Mouse (Mus musculus) CH12.LX (cell line): Measurements from ENCODE around the gene Ttc7.

Experiments
- GABPA ChIP-seq: IDR thresholded peaks from 2 replicates; pipeline ENCODE4 v1.6.1; 2012; ENCODE audit warnings: low read depth, low read length, improper control_type of control experiment, inconsistent platforms; ENCODE audit not compliant: insufficient replicate concordance
- MXI1 ChIP-seq: IDR thresholded peaks from 2 replicates; pipeline ENCODE4 v1.6.1; 2011; ENCODE audit warnings: mild to moderate bottlenecking, low read depth, low read length, improper control_type of control experiment
- MYC ChIP-seq: IDR thresholded peaks from 2 replicates; pipeline ENCODE4 v1.6.1; 2011; ENCODE audit warnings: low read depth, mild to moderate bottlenecking, improper control_type of control experiment, low read length

DNA sequence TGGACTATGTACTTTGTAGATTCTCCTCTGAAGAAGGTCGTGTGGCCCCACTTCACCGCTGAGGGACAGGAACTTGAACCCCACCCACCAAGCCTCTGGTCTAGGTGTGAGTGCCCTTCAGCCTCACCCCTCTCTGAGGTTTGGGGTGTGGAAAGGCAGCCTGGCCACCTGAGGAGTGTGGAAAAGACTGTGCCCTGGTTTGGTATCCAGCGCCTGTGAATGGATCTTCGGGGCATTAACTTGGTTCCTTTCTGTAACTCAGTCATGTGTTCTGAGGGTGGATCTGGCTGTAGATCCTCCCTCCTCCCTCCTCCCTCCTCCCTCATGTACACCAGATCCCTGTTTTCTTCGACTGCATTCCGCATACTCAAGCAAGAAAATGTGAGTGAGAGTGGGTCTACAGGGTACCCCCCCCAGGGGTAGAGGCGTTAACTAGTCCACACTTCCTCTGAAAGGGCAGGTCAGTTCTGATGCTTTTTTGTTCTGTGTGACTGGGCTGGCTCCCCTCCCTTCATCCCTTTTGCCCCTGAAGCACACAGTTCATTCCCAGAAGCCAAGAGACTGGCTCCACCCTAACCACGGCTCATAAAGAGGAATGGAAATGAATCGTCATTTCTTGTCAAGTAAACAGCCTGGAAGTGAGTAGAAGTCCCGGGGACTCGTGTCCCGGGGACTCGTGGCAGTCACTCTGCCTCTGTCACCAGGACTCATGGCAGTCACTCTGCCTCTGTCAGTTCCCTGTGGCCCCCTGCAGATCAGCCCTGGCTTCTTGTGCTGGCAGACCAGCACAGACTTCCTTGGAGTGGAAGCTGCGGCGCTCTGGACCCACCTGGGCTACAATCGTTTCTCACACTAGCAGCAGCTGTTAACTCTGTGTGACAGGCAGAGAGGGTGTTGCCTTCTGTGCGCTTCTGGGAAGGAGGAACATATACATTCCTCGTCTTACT, 30.5 kb downstream of the Ttc7 start:
- TF ChIP-seq MXI1 (no peak), GABPA (no peak), MYC (no peak)
